ENCODE assay signal across 19 mouse cellular contexts in the genomic region with DNA sequence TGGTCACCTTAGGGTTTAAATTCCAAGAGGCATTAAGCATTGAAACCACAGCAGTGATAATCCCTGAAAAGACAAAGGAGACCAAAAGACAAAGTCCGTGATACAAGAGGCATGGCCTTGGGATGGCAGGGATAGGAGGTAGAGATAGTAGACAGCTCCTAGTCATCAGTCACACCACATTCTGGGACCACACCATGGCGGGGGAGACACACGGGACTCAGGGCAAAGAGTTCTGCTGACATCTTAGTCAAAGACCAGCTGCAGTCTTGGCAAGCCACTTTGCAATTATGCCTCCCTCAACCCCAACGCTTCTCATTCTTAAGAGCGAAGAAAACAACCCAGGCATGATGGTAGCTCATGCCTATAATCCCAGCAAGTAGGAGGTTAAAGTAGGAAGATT.
DNase-seq lines count a peak whose midpoint lies in the region; ATAC-seq and TF ChIP-seq lines count a peak whose summit lies in the region.
"Had no signal": no experiment of that assay in that cellular context is flagged by ENCODE, and none has a peak within 500 bp of the region (broad histone marks: within the 10 kb centered on the region; RNA-seq: fewer than 3 reads in every experiment).

No protein-coding gene starts in this region.

- intact Hi-C loops in heart, postnatal 14 days (cut with DNase I) = no loop called here

- TF ChIP-seq CTCF in small intestine, adult 2 months (IDR thresholded peaks at IDR 0.05; ENCODE audit: extremely low read depth, insufficient read length, insufficient replicate concordance, low read depth, low read length) = no peak

- DNase-seq in heart, adult 11 months = peak; percentile 61
- DNase-seq in heart, postnatal 14 days = no peak
- DNase-seq: adrenal gland, adult 2 months; adrenal gland, adult 8-10 months; adrenal gland, postnatal 10 days; adrenal gland, postnatal 14 days; adrenal gland, postnatal 25 days; adrenal gland, postnatal 36 days; B cell, adult 2 months; cerebellum, adult 11 months; cerebellum, adult 11-12 months; cerebellum, adult 18-20 months had no signal

- no peaks in the 10 kb centered on the region for H3K27me3 ChIP-seq in small intestine, adult 2 months (ENCODE audit: control insufficient read depth, insufficient read depth, low read length)
- H3K27me3 ChIP-seq: CH12.LX, Patski had no signal

- H3K4me1 ChIP-seq in small intestine, adult 2 months (ENCODE audit: control insufficient read depth, insufficient read depth, insufficient read length, low read length) = peaks cover 4% of the 10 kb centered on the region; the same call in 1 of the 2 replicates

- no peak for ATAC-seq in monocyte, adult 5-6 weeks (replicated peaks; ENCODE audit: insufficient number of reproducible peaks, low FRiP score, low TSS enrichment, poor library complexity, severe bottlenecking)
- ATAC-seq: activated CD4-positive, CD25-positive, alpha-beta regulatory T cell, adult 4 months; CD4-positive, CD25-positive, alpha-beta regulatory T cell, adult 4 months; Patski had no signal

- peak overlapping the region; percentile 17; the same call in 1 of the 2 replicates for H3K27ac ChIP-seq in small intestine, adult 2 months (ENCODE audit: insufficient read depth, low read depth, low read length)

- H3K36me3 ChIP-seq in small intestine, adult 2 months (ENCODE audit: control insufficient read depth, insufficient read depth, low read length) = no peaks in the 10 kb centered on the region
- H3K36me3 ChIP-seq: G1E had no signal

- no peak for TF ChIP-seq POLR2A in small intestine, adult 2 months (IDR thresholded peaks at IDR 0.05; ENCODE audit: low read depth, low read length)

- 85% methylated on average over 5 of the region's 5 CpGs for WGBS in small intestine, adult 2 months

- no peak overlapping the region for H3K4me3 ChIP-seq in small intestine, adult 2 months (ENCODE audit: low read depth, low read length)
